Mouse (Mus musculus): ENCODE measurements around the gene Cd300lb.
"Not testable (repeated sequence)": the region's sequence is repeated elsewhere in the genome, so short reads cannot be mapped to it uniquely, and the experiment has no call there.

Cd300lb gene

DNA sequence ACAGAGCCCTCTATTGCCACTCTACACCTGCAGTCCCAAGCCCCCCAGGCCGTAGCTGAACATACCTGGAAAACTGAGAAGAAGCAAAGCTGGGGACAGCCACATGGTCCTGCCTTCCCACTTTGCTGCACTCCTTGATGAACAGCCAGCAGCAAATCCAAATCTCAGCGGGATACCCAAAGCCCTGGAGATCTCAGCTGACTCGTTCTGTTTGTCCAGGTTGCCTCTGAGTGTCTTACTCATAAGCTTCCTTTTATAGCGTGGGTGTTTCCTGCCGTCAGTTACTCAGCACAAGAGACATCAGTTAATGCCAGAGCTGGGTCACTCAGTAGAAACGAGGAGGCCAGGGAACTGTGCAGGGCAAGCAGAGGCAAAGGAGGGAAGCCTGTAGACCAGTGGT lies at the start of gene Cd300lb:
Gene Cd300lb (minus strand): TSS at position 243 of the 400 bp plus-strand sequence.
- DNase-seq = no peak

DNA sequence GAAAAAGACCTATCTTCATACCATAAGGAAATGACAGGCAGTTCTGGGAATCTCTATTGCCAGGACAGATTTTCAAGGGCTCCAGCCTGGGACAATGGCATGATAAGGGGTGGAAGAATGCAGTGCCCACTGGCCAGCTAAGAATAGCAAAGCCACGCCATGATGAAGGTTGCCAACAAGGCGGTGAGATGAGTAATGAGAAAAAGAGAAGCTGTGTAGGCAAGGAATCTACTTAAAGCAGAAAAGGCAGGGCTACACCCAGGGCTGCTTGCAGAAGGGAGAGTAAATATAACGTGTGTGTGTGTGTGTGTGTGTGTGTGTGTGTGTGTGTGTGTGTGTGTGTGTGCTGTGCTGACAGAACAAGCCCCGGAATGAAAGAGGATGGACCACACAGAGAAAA lies 47.7 kb upstream of the Cd300lb start:
- DNase-seq = no peak

DNA sequence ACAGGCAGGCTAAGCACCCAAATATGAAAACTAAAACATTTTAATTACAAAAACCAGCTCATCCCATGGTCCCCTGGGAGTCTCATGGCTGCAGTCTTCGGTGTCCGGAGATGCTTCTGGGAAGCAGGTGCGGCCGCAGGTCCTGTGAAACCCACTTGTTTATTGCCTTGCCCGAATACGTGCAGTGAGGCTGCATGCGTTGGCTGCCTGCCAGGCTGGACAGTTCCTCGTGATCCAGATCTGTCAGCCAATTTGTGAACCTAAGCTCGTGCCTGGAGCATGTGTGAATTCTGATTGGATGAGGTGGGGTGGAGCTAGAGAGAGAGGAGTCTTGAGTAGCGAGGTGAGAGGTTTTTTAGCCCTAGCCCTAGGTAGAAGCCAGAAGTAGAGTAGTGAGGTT lies 38.5 kb upstream of the Cd300lb start:
- no peak for DNase-seq

DNA sequence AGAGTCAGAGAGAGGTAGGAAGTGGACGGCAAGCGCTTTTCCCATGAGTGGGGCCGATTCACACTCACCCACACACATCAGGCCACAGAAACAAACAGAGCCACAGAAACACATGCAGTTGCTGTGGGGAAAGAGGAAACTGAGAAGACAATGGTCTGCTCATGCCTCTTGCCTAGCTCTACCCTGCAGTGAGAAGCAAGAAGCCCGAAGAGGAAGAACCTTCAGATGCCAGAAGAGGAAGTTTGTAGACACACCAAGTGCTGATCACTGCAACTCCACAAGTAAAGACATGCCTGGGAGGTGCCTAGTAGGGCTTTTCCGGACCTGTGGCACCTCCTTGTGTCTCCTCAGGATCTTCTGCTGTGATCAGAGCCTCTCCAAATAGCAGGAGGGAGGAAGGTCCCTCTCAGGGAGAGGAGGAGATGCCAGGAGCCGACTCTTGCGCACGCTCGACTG lies 34.6 kb upstream of the Cd300lb start, which contains the start of gene Cd300c:
Gene Cd300c (minus strand): TSS at position 406 of the 456 bp plus-strand sequence.
- DNase-seq = no peak

DNA sequence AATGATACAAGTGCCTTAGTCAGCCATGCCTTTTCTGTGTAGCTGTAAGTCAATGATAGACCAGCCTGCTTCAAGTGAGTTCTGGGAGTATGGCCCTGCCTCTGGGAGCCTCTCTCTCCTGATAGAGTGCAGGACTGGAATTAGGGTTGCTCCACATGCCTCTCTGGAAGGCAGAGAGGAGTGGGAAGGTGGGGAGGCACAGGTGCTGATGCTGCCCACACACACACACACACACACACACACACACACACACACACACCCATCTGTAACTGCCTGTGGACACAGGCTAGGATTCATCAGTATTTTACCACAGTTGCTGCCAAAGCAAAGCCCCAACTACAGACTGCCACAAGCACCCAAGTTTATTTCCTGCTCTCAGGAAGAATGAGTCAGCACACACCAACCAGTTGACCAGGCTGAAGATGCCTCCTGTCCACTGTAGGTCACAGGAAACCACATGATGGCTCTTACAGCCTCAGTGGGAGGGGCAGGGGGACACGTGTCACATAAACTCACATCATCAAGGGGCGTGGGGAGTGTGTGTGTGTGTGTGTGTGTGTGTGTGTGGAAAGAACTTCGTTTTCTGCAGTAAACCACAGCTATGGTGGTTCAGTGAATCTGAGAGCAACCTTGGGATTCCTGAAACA lies 31.1 kb upstream of the Cd300lb start:
- no peak for DNase-seq

DNA sequence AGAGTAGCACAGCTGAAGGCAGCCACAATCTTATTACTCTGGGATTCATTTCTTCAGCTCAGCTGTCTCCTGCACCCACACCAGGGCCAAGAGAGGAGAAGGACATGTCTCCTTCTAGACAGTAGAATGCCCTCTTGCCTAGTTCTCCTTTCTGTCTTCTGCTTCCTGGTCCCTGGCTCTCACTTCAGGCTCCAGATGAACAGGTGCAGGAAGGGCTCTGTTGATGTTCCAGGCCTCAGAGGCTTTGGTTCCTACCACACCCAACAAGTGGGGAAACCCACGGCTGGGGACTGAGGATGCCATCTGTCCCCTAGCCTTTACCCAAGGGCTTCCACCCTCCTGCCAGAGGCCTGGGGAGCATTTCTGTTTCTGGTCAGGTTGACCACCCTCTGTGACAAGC lies 26.2 kb upstream of the Cd300lb start:
- no peak for DNase-seq

DNA sequence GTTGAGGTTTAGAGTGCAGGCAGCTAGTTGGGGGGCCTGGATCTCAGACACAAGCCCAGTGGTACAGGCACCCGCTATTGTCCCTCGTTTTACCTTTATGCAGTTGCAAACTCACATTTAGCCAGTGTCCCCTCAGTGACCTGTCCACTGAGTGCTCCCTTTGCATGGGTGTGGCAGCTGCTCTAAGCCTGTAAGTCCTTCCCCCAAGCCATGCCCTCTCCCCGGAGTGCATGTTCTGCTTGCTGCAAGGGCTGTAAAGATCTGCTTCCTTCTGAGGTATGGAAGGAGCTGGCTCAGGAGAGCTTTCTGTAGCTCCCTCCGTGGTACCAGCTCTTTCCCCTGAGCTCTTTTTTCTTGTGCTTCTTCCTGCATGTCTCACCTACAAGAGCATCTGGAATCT lies 595 bp downstream of the Cd300lb start:
- DNase-seq = no peak

DNA sequence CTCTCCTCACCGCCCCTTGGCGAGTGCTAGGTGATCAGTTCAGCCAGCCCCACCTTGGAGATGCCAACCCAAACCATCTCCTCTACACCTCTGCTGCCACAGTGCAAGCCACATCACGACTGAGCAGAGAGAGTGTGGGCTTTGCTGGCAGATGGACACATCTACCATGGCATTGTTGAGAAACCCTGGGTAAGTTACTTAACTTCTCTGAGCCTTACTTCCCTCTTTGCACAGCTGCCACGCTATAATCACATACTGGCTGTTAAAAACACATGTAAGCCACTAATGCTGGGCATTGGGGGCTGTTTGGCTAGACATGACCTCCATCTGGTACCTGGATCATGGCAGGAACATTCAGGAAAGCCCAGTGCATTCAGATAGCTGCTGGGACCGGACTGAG lies 3.1 kb downstream of the Cd300lb start:
- DNase-seq = no peak

DNA sequence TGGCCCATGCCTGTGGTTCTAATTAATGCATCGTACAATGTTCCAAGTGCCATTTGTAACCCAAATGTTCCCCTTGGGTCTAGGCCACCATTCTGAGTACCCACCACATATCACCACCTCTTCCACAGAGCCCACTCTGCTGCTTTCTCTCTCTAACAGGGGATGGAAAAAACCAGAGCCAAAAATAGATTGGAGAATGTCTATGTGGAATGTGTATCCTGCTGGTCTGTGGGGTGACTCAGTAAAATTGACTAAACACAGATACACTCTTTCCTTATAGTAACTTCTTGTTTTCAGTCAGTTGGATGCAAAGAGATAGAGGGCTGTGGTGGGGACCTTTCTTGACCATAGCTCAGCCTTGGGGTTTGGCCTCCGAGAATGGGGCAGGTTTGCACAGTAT lies 4.6 kb downstream of the Cd300lb start:
- DNase-seq = no peak

DNA sequence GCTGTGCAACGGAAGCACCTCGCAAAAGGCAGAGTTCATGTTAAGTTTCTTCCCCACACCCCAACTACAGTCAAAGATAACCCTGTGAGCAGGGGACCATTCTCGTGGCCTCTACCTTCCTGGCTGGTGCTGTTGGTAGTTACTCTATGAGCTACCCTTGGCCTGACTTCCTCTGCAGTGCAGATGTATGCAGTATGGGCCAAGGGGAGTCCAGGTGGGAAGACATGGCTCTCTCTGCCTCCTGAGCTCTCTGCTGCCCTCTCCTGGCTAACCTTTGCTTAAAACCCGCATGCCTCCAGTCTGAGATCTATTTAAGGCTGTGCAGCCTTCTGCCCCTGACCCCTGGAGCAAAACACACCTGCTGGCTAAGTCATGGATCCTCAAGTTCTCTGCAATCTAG lies 10.2 kb downstream of the Cd300lb start:
- DNase-seq = peak in 1 of 2 experiments; percentile 39

DNA sequence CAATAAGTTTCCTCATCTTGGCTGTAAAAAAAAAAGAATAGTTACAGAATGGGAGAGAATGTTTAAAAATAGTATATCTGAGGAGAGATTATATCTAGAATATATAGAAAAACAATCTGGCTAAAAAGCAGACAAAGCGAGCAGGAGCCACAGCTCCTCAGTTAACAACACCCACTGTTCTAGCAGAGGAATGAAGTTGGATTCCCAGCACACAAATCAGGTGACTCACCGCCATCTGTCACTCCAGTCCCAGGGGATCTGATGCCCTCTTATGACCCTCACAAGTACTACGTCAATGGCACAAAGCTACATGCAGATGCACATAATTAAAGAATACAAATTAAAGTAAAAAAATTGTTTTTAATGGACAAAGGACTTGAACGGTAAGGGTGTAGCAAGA lies 11.7 kb downstream of the Cd300lb start:
- DNase-seq = no peak

DNA sequence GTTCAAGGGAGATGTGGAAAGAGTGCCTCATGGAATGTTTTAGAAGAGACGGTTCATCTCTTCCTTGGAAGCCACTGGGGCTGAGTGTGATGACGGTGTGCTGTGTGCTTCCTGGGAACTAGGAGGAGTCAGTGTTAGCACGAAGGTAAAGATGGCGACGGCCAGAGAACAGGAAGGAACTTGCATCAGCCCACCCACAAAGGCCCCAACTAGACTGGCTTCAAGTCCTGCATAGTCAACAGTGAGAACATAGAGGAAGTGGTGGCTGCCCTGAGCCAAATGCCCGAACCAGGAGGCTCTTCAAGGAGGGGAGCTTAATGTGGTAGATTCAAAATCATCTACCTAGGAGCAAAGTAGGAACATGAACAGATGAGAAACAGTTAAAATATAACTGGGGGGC lies 17.1 kb downstream of the Cd300lb start:
- no peak for DNase-seq

DNA sequence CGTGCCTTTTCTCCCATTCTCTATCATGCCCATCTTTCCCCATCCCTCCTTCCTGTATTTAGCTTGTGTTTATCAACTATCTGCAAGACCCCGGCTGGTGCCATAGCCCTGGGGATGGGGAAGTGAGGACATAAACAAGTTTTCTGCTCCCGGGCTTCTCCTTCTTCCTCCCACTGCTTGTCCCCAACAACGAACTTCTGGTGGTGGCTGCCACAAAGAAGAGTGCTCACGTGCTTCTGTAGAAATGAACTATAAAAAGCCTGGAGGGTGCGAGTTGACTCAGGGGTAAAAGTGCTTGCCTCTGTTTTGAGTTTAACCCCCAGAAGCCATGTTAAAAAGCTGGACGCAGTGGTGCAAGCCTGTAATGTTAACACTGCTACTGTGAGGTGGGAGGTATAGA lies 19.2 kb downstream of the Cd300lb start:
- no peak for DNase-seq

DNA sequence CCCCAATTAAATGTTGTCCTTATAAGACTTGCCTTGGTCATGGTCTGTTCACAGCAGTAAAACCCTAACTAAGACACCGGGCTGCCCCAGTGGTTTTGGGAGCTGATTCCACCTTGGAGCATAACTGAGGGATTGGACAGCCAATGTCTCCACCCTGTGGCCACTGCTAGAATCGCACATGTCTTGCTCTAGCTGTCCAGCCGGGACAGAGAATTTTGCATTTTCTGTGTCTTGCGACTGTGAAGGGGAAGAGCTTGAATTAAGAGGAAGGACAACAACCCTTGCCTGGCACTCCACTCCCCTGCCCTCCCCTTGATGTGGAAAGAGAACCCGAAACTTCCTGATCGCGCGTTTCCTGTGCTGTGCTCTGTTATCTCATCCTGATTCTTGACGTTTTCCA lies 21.3 kb downstream of the Cd300lb start:
- peak; percentile 45 to 79 for DNase-seq

DNA sequence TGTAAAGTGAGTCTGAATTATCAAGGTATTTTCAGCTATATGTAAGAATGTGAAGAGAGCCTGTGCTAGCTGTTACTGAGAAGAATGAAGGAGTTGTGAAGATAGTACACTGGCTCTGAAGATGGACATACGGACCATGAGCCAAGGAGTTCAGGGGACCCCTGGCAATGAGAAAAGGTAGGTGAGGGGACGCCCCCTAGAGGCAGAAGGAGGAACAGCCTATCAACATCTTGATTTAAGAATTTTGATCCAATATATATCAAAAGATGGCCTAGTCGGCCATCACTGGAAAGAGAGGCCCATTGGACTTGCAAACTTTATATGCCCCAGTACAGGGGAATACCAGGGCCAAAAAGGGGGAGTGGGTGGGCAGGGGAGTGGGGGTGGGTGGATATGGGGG lies 24.6 kb downstream of the Cd300lb start:
- not testable (repeated sequence) for DNase-seq

DNA sequence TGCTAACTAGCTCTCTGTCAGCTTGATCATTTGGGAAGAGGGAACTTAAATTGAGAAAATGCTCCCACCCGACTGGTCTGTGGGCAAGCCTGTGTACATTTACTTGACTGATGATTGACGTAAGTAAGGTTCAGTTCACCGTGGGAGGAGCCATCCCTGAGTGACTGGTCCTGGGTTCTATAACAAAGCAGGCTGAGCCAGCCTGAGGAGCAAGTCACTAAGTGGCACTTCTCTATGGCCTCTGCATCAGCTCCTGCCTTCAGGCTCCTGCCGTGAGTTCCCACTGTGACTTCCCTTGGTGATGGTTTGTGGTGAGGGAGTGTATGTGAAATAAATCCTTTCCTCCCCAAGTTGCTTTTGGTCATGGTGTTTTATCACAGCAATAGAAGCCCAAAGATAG lies 26.1 kb downstream of the Cd300lb start:
- no peak for DNase-seq

DNA sequence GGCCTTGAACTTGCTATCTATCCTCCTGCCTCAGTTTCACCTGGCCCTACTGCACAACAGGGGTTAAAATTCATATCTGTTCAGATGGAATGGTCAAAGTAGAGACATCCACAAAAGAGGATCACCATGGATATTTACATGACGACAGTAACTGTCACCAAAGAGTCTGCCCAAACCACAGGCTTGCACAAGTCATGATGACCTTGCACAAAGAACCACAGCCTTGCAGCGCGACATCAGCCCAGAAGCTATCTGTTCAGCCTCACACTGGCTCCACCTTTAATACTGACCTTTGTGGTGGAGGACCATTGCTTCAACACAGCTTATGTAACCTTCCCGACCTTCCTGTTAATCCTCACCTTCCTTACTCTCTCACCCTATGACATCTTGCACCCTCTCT lies 26.6 kb downstream of the Cd300lb start:
- DNase-seq = no peak

DNA sequence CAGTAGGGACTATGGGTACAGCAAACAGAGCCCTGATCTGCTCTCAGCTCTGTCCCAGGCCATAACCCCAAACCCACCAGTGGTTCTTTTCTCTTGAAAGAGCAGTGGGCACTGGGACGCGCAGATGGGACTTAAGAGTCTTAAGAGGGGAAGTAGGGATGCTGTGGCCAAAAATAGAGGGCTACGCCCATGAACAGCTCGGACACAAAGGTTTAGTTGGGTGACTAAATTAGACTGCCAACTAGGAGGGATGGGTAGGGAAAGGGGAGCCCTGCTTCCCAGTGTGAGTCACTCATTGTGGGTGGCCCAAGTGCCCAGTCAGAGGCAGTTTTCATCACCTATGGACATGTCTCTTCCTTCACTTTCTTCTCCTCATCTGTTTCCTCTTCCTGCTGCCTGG lies 31.0 kb downstream of the Cd300lb start:
- DNase-seq = no peak

DNA sequence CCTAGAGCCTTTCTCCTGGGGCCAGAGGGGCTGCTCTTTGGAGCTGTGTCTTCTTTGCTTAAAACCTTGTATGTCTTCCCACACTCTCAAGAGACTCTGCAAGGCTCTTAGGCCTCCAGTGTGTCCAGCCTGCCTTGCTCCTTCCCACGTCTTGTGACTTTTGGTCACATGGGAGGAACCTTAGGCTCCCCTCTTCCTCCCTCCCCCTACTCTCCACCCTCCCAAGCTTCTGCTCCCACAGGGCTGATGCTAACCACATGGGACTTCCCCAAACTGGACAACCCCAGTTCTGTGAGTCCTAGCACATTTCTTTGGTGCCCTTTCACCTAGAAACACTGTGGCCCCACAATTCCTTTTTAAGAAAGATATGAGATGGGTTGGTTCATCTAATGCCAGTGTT lies 36.2 kb downstream of the Cd300lb start:
- peak in 1 of 2 experiments; percentile 20 for DNase-seq

DNA sequence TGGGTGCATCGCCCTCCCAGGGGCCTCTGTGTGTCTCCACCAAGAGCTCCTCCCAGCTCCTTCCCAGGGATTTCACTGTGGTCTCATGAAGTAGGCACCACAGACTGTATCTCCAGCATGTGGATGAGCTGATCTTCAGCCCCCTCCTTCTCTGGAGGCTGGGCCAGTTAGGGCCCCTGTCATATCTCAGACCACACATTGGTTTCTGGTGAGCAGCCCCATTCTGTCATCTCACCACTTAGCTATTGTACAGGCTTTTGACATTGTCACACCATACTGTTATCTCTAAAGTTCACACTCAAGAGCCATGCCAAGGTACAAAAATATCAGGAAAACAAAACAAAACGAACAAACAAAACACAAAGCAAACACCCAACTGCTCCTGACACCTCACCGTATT lies 38.1 kb downstream of the Cd300lb start:
- DNase-seq = no peak

DNA sequence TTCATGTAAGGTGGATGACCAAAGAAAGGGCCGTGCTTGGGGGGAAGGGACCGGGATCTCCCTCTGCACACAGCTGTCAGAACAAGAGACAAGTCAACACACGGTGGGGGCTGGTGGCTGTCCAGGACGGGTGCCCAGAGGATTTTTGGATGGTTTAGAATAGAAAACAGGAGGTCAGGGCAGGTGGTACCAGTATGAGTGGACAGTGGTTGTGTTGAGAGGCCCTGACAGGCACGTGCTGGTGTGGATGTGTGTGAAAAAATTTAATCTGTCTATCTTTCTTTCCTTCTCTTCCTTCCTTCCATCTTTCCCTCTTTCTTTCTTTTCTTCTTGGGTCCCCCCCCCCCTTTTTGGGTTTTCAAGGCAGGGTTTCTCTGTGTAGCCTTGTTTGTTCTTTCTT lies 43.6 kb downstream of the Cd300lb start:
- no peak for DNase-seq

DNA sequence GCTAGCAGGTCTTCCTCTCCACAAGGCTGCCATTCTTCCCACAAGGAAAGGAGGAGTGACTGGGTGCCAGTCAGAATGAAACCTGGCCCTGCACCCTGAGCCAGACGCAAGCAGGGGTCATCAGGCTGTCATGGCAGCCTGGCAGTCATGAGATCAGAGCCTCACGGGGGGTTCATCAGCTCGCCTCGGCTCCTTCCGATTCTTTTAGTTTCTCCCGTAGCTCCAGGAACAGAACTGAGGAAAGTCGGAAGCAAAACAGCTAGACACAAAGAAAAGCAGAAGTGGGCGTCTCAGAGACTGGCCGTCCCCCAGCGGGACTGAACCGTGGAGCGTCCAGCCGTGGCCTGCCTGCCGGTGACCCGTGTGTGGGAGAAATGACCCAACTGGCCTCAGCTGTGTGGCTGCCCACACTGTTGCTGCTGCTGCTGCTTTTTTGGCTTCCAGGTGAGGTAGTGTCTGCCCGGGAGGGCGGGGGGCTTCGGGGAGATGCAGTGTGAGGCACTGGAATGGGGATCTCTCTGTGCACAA lies 44.1 kb downstream of the Cd300lb start, which contains the start of gene Cd300a:
Gene Cd300a (plus strand): TSS at position 51 of the 528 bp plus-strand sequence.
- DNase-seq = no peak

DNA sequence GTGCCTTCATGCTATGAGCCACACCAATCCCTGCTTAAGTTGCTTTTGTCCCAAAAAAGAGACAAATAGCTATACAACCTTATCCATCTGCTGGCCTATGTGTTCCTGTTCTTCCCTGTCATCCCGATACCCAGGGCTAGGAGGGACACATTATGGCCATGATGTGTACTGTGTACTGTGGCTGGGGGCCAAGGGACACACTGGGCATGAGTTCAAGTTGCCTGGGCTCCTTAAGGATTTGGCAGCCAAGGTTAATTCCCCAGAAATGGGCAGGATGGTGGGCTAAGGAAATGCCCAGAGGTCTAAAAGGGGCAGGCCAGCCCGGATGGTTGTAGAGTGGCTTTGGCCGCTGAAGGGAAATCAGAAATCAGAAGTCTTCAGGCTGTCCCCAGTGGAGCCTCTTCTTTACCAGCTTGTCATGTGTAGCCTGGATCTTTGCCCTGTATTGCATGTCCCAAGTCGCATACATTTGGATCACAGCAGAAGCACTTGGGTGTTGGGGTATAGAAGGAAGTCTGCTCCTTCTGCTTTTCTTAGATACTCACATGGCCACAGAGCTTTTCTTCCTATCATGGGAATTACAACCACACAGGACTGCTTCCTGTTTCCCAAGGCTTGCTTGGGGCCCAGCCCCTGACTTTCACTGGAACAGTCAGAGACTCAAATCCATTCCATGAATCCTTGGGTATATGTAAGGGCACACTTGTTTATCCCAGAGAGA lies 49.6 kb downstream of the Cd300lb start:
- DNase-seq = peak; percentile 60 to 73

DNA sequence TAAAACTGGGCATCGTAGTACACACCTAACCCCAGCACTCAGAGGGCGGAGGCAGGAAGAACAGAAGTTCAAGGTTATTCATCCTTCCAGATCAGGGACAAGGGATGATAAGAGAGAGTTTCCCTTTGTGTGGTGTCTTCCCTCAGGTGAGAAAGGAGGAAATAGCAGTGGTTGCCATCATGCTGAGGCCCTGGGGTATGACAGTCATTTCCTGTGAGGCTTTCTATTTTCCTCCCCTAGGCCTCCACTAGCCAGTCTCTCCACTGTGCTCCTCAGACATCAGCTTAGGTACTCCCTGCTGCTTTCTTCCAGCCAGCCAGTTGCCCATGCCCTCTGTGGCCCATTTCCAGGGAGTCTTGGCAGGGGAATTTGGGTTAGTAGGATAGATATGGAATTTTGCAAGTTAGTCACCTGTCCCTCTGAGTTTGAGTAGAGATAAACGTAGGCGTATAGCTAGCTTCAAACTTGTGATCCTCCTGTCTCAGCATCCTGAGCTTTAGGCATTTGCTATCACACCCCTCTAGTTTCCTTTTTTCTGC lies 50.9 kb downstream of the Cd300lb start:
- no peak for DNase-seq
